Mouse (Mus musculus) WW6 (cell line): ENCODE measurements around the gene Wnk1.

Experiments used
- DNase-seq: peaks from one replicate; pipeline ENCODE4 v3.0.0-alpha.2; 2013; ENCODE audit warnings: low read depth, low spot score

Wnk1 gene

DNA sequence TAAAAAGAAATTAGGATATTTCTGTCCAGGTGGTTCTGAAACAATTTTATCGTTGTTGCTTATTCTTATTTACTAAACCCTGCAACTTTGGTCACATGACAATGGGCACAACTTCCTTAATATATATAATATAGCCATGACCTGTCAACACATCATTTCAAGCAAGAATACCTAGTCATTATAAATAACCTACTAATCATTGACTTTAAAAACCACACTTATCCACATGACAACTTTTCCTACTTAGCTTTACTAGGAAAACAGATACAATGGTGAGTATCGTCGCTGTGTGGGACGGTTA, 2.0 kb upstream of the Wnk1 start:
- DNase-seq: no peak

GRCm38 (mm10) chr6:120039668-120040556, 1.4 kb upstream of the Wnk1 start:
- DNase-seq: peak; percentile 87

DNA sequence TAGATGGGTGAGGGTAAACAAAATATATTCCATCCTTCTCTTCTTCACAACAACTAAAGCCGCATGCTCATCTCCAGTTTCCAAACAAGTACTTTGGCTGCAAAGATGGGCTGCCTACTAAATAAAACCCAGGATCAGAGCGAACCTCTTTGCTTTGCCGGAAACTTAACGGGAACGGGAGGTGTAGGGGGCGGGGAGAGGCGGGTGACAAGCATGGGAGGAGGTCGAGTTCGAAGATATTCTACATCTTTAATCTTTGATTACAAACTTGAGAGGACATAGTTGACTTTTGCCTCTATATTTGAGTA, 738 bp upstream of the Wnk1 start:
- no peak for DNase-seq

GRCm38 (mm10) chr6:120037636-120038365, 671 bp downstream of the Wnk1 start:
- DNase-seq: peak; percentile 22

DNA sequence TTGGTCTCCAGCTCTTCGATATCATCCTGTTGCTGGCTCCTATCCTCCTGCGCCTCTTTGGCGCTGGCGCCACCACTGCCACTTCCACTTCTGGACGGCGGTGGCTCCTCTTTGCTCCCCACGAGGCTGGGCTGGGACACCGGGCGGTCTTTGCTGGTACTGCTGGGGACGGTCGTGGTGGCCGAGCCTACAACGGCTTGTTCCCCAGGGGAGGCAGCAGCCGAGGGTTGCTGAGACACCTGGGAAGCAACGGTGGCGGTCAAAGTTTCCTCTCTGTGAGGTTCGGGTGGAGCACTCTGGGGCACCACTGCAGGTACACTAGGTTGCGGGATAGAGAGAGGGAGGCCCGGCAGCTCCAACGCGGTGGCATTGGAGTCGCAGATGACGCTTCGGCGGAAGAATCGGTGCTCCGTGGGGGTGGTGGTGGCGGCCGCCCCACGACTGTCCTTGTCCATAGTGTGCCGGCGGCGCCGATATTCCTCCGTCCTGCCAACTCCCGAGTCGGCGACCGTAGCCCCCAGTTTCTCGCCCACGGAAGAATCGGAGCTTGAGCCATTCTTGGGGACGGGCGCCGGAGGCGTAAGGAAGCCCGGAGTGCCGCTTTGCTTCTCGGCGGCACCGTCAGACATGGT, 1.4 kb downstream of the Wnk1 start:
- peak; percentile 34 for DNase-seq

- DNase-seq: no peak
Measured at GRCm38 (mm10) chr6:120024577-120024976, 13.9 kb downstream of the Wnk1 start.

- DNase-seq: no peak
Measured at GRCm38 (mm10) chr6:120023746-120024145, 14.7 kb downstream of the Wnk1 start.

DNA sequence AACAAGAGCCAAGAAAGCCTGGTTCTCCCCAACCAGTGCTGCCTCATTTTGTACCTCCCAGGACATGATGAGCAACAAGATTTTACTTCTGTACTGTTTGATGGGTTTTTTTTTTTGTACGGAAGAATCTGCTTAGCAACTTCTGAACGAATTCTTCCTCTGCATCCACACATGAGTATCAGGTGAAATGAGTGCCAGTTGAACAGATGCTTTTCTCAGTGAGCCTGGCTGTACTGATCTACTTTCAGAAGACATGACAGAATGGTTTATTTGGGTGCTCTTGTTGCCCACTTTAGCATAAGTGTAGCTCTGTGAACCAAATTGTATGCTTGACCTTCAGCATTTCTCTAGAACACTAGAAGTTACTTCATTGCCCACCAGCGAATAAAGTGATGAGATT, 16.4 kb downstream of the Wnk1 start:
- no peak for DNase-seq

GRCm38 (mm10) chr6:120019697-120020096, 18.8 kb downstream of the Wnk1 start:
- DNase-seq: no peak

DNA sequence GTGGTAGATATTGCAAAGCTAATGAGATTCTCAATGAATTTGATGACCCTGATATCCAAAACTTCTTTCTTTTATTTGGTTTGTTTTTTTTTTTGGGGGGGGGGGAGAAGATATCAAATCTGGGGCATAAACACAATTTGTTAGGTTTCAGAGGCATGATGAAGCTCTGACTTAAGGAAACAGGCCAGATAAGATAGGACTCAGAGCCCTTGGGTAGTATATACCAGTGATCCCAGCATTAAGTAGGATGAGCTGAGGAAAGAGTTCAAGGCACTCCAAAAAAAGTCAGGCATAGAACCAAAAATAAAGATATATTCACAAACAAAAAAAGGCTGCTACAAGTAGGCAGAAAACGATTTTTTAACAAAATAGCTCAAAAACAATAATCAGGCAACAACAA, 25.3 kb downstream of the Wnk1 start:
- DNase-seq: no peak

- DNase-seq: no peak
Measured at GRCm38 (mm10) chr6:120011440-120011839, 27.0 kb downstream of the Wnk1 start.

DNA sequence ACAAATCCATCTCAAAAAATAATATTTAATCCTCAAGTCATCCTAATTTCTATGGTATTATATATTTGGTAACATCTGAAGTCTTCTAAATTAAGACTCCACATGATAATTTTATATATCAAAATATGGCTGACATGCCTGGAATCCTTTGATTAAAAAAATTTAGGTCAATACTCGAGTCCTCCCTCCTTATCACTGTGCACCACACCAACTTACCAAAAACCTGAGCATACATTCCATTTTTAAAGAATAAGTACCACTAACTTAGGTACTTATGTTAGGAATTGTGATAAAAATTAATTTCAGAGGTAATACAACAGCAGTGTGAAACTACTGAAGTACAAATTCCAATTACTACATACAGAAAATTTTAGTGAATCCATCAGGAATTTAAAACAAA, 27.5 kb downstream of the Wnk1 start:
- DNase-seq: no peak

DNA sequence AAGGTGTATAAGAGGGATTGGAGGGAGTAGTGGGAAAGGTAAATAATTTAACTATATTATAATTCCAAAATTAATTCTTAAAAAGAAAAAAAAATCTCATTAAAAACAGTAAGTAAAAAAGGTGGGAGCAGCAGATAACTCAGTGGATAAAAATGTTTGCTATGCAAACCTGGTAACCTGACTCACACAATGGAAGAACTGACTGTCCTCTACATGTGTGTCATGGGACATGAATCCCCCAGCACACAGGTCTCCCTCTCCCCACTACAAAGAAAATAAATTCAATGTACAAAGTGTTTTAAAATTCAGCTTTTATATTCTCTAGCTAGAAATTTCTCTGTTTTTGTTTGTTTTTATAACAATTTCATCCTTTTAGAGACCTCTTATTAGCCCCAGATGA, 27.9 kb downstream of the Wnk1 start:
- DNase-seq: no peak

DNA sequence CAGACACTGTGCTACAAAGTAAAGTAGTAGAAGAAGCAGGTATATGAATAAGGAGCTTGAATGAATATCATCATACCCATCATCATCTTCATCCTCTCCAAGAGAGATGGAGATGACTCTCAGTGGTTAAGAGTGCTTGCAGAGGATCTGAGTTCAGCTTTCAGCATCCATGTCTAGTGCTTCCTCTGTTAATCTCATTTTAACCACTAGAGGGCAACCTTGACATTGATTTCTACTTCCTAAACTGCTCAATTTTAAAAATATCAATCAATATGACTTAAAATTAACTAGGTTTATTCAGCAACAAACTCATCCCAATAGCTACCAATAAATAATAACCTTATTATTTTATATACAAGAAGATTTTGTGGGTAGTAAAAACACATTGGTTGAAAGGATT, 36.8 kb downstream of the Wnk1 start:
- peak; percentile 24 for DNase-seq

GRCm38 (mm10) chr6:119996480-119996879, 42.0 kb downstream of the Wnk1 start:
- no peak for DNase-seq

- DNase-seq: no peak
Measured at GRCm38 (mm10) chr6:119924235-119925005, 114.1 kb downstream of the Wnk1 start.

DNA sequence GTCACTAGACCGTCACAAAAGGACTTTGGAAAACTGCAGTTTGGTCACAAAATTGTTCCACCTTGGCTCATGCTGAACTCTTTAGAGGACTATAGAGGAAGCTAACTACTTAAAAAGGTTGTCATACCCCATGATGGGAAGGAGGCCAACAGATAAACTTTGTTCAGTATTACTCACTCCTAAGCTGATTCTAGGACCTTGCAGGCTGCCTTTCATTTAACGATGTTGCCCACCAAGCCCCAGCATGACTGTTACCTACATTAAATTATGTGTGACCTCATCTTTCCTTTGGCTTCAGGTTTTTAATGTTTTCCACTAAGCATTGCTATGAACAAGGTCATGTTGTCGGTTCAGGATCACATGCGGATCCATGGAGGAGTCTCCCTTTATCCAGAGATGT, 115.9 kb downstream of the Wnk1 start:
- no peak for DNase-seq

DNA sequence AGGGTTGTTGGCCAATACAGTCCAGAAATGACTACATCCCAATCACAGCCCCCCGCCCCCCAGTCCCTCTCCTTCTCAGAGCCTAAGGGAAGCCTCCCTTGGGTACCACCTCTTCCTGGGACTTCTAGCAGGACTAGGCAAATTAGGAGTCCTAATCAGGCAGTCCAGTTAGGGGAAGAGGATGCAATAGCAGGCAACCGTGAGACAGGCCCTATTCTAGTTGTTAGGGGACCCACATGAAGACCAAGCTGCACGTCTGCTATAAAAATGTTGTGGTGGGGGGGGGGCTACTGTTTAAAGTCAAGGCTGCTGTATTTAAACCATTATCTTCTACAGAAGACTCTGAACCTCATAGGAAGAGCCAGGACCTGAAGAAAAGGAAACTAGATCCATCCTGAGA, 116.3 kb downstream of the Wnk1 start:
- no peak for DNase-seq

GRCm38 (mm10) chr6:119918561-119919181, 119.8 kb downstream of the Wnk1 start:
- DNase-seq: no peak

- no peak for DNase-seq
Measured at GRCm38 (mm10) chr6:119915710-119916109, 122.8 kb downstream of the Wnk1 start.

DNA sequence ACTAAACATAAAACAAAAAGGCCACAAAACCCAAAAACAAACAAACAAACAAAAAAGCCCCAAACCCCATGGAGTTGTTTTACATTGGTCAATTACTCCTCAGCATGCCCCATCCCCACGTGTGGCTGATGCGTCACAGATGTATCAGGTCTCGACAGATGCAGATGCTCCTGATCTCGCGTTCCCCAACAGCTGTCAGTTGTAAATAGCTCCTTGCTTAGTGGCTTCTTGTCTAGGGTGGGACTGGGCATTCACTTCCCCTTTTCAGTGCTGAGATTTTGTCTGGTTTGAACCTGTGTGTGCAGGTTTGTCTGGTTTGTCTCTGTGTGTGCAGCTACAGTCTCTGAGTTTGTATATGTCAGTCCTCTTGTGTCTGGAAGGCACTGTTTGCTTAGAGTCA, 126.4 kb downstream of the Wnk1 start:
- DNase-seq: no peak

- DNase-seq: no peak
Measured at GRCm38 (mm10) chr6:119905461-119905860, 133.0 kb downstream of the Wnk1 start.
